ENCODE assay signal across 8 mouse cellular contexts in the genomic region with DNA sequence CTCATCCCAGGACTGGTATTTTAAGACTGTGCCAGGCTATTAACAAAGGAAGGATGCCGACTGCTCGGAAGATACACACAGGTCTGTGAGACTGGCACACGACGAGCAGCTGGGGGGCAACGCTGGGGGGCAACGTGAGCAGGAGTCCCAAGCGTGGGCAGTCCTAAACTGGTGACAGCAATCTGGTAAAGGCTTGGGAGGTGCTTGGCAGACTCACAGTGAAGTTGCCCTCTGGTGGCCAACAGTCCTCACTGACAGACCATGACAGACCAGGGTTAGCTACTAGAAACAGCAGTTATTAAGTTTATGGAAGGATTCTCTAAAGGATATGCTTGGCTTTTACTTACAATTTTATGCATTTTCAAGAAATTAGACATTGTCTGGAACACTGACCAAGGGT. TPM values are rescaled to one million over a fixed set of nuclear protein-coding genes. Genes with fewer than 3 reads are reported as not detected.
DNase-seq lines count a peak whose midpoint lies in the region; ATAC-seq and TF ChIP-seq lines count a peak whose summit lies in the region.

No protein-coding gene starts in this region.

- H3K4me1 ChIP-seq in spleen, adult 2 months (ENCODE audit: control insufficient read depth, insufficient read depth, insufficient read length) = no peaks in the 10 kb centered on the region
- peaks cover 5% of the 10 kb centered on the region; the same call in 1 of the 2 replicates for H3K4me1 ChIP-seq in cerebellum, adult 2 months (ENCODE audit: control insufficient read depth, insufficient read depth, low read length)
- H3K4me1 ChIP-seq in forebrain, postnatal 0 days (ENCODE audit: insufficient read depth) = peaks cover 3% of the 10 kb centered on the region; the same call in 1 of the 2 replicates
- H3K4me1 ChIP-seq in hindbrain, embryonic 16.5 days (ENCODE audit: control insufficient read depth, insufficient read depth, low read depth, low read length) = no peaks in the 10 kb centered on the region
- H3K4me1 ChIP-seq in midbrain, embryonic 10.5 days = peaks cover 4% of the 10 kb centered on the region; the same call in 1 of the 2 replicates

- H3K4me3 ChIP-seq in spleen, adult 2 months (ENCODE audit: extremely low read depth, insufficient read depth, insufficient read length) = no peak overlapping the region
- H3K4me3 ChIP-seq in cerebellum, adult 2 months (replicated peaks; ENCODE audit: insufficient read depth, low read depth, low read length) = no peak overlapping the region
- no peak overlapping the region for H3K4me3 ChIP-seq in forebrain, postnatal 0 days (ENCODE audit: low read depth, low read length)
- no peak overlapping the region for H3K4me3 ChIP-seq in hindbrain, embryonic 16.5 days (ENCODE audit: low read length)
- no peak overlapping the region for H3K4me3 ChIP-seq in midbrain, embryonic 10.5 days

- no peaks in the 10 kb centered on the region for H3K27me3 ChIP-seq in spleen, adult 2 months (ENCODE audit: control insufficient read depth, insufficient read depth, low read length)
- no peaks in the 10 kb centered on the region for H3K27me3 ChIP-seq in cerebellum, adult 2 months (ENCODE audit: control insufficient read depth, insufficient read depth, low read length)
- no peaks in the 10 kb centered on the region for H3K27me3 ChIP-seq in forebrain, postnatal 0 days (ENCODE audit: insufficient read depth, low read length)
- H3K27me3 ChIP-seq in hindbrain, embryonic 16.5 days (replicated peaks; ENCODE audit: control insufficient read depth, insufficient read depth, low read length) = no peaks in the 10 kb centered on the region
- no peaks in the 10 kb centered on the region for H3K27me3 ChIP-seq in midbrain, embryonic 10.5 days (ENCODE audit: low read depth, poor library complexity, severe bottlenecking)

- peaks cover 16% of the 10 kb centered on the region for H3K36me3 ChIP-seq in spleen, adult 2 months (ENCODE audit: control insufficient read depth, insufficient read depth, low read length)
- H3K36me3 ChIP-seq in forebrain, postnatal 0 days (ENCODE audit: insufficient read depth) = peaks cover 21% of the 10 kb centered on the region
- H3K36me3 ChIP-seq in hindbrain, embryonic 16.5 days (ENCODE audit: control insufficient read depth, insufficient read depth, low read length) = peaks cover 4% of the 10 kb centered on the region; the same call in 1 of the 2 replicates
- peaks cover 38% of the 10 kb centered on the region for H3K36me3 ChIP-seq in midbrain, embryonic 10.5 days

- TF ChIP-seq CTCF in spleen, adult 2 months (IDR thresholded peaks at IDR 0.05; ENCODE audit: extremely low read depth, insufficient read depth, insufficient read length, insufficient replicate concordance) = peak; percentile 37; the same call in 1 of the 2 replicates
- TF ChIP-seq CTCF in cerebellum, adult 2 months (IDR thresholded peaks at IDR 0.05; ENCODE audit: borderline replicate concordance, insufficient read depth, low read depth, low read length) = peak; percentile 83
- TF ChIP-seq CTCF in forebrain, postnatal 0 days (IDR thresholded peaks at IDR 0.05; ENCODE audit: low read depth) = peak; percentile 80

- 54% methylated on average over 7 of the region's 7 CpGs for WGBS in spleen, adult 2 months
- WGBS in cerebellum, adult 2 months = 8% methylated on average over 7 of the region's 7 CpGs
- 33% methylated on average over 7 of the region's 7 CpGs for WGBS in forebrain, postnatal 0 days
- 35% methylated on average over 7 of the region's 7 CpGs for WGBS in hindbrain, embryonic 16.5 days
- WGBS in midbrain, embryonic 10.5 days = 46% methylated on average over 7 of the region's 7 CpGs

- no peak overlapping the region for H3K9ac ChIP-seq in forebrain, postnatal 0 days
- no peak overlapping the region for H3K9ac ChIP-seq in hindbrain, embryonic 16.5 days (ENCODE audit: low read depth, low read length)

- intact Hi-C loops in left cerebral cortex, postnatal 25 days (cut with DNase I) = loop anchor here (1.0 kb wide), 1 partner anchor 51 kb away; a partner anchor contains a TSS

- ATAC-seq in forebrain, postnatal 0 days = peak; percentile 83
- peak; percentile 83 for ATAC-seq in hindbrain, embryonic 16.5 days

- peak in 1 of 2 experiments; percentile 38 for DNase-seq in spleen, adult 2 months (ENCODE audit: low read depth in 1 of 2, low spot score in 2 of 2)
- DNase-seq in spleen, adult 12 weeks (ENCODE audit: low spot score) = no peak
- DNase-seq in cerebellum, adult 2 months = peak; percentile 54
- DNase-seq in forebrain, postnatal 0 days = peak; percentile 73
- DNase-seq in left cerebral cortex, postnatal 25 days (ENCODE audit: low spot score in 2 of 2) = peak; percentile 57 to 62
- peak; percentile 40 for DNase-seq in midbrain, embryonic 10.5 days (ENCODE audit: low spot score)
- peak; percentile 25 to 39 for DNase-seq in right cerebral cortex, postnatal 36 days (ENCODE audit: low spot score in 2 of 2)

- H3K9me3 ChIP-seq in forebrain, postnatal 0 days (ENCODE audit: low read length) = no peaks in the 10 kb centered on the region
- no peaks in the 10 kb centered on the region for H3K9me3 ChIP-seq in hindbrain, embryonic 16.5 days (ENCODE audit: control insufficient read depth, low read length)
- no peaks in the 10 kb centered on the region for H3K9me3 ChIP-seq in midbrain, embryonic 10.5 days (replicated peaks)

- no peak overlapping the region for H3K27ac ChIP-seq in spleen, adult 2 months (ENCODE audit: insufficient read depth, low read length)
- no peak overlapping the region for H3K27ac ChIP-seq in cerebellum, adult 2 months (ENCODE audit: insufficient read depth, low read length)
- no peak overlapping the region for H3K27ac ChIP-seq in forebrain, postnatal 0 days (ENCODE audit: low read depth, low read length)
- no peak overlapping the region for H3K27ac ChIP-seq in hindbrain, embryonic 16.5 days (ENCODE audit: low read depth, low read length)
- no peak overlapping the region for H3K27ac ChIP-seq in midbrain, embryonic 10.5 days (replicated peaks)

- TF ChIP-seq POLR2A in spleen, adult 2 months (IDR thresholded peaks at IDR 0.05; ENCODE audit: low read depth, low read length) = no peak
- TF ChIP-seq POLR2A in cerebellum, adult 2 months (IDR thresholded peaks at IDR 0.05; ENCODE audit: borderline replicate concordance, insufficient read depth, low read length) = no peak

- H3K4me2 ChIP-seq in forebrain, postnatal 0 days (ENCODE audit: low read depth) = no peak overlapping the region
- H3K4me2 ChIP-seq in hindbrain, embryonic 16.5 days (ENCODE audit: low read length) = no peak overlapping the region

RNA-seq across cellular contexts. Expression of a gene that starts 31.8 kb away (rescaled TPM):
- polyA plus RNA-seq in spleen, adult 2 months (2012; rRNA removed) = 11.6 and 12.9 TPM in 2 replicates
- 49.0 and 57.1 TPM in 2 replicates for polyA plus RNA-seq in cerebellum, adult 2 months (2012; rRNA removed)
- total RNA-seq in forebrain, postnatal 0 days (2014; rRNA removed) = 31.9 and 37.0 TPM in 2 replicates
- 6.9 and 11.6 TPM in 2 replicates for polyA plus RNA-seq in forebrain, postnatal 0 days (2015; fragmentation: Nextera tagmentation; extraction: Ambion mirVana)
- 12.8 and 14.7 TPM in 2 replicates for polyA plus RNA-seq in hindbrain, embryonic 16.5 days (2015; fragmentation: Nextera tagmentation; extraction: Ambion mirVana)
- total RNA-seq in left cerebral cortex, postnatal 25 days (2021) = 10 to 100 TPM; 54.3 to 55.2 TPM
- 15.0 and 19.7 TPM in 2 replicates for polyA plus RNA-seq in midbrain, embryonic 10.5 days (2016; fragmentation: Nextera tagmentation; extraction: Ambion mirVana)

RNA-seq across cellular contexts. Expression of a gene that starts 45.4 kb away (rescaled TPM):
- polyA plus RNA-seq in spleen, adult 2 months (2012; rRNA removed) = 0.11 and 0.13 TPM in 2 replicates
- 28.5 and 29.8 TPM in 2 replicates for polyA plus RNA-seq in cerebellum, adult 2 months (2012; rRNA removed)
- total RNA-seq in forebrain, postnatal 0 days (2014; rRNA removed) = 3.4 and 5.2 TPM in 2 replicates
- polyA plus RNA-seq in forebrain, postnatal 0 days (2015; fragmentation: Nextera tagmentation; extraction: Ambion mirVana) = 0.97 and 1.6 TPM in 2 replicates
- 2.6 and 3.0 TPM in 2 replicates for polyA plus RNA-seq in hindbrain, embryonic 16.5 days (2015; fragmentation: Nextera tagmentation; extraction: Ambion mirVana)
- 10 to 100 TPM; 15.4 to 17.9 TPM for total RNA-seq in left cerebral cortex, postnatal 25 days (2021)
- 0.21 TPM in 2 replicates for polyA plus RNA-seq in midbrain, embryonic 10.5 days (2016; fragmentation: Nextera tagmentation; extraction: Ambion mirVana)

RNA-seq across cellular contexts. Expression of a gene that starts 50.9 kb away (rescaled TPM):
- 0.50 and 0.55 TPM in 2 replicates for polyA plus RNA-seq in spleen, adult 2 months (2012; rRNA removed)
- polyA plus RNA-seq in cerebellum, adult 2 months (2012; rRNA removed) = 42.6 and 43.6 TPM in 2 replicates
- 24.9 and 40.9 TPM in 2 replicates for total RNA-seq in forebrain, postnatal 0 days (2014; rRNA removed)
- 7.1 and 11.2 TPM in 2 replicates for polyA plus RNA-seq in forebrain, postnatal 0 days (2015; fragmentation: Nextera tagmentation; extraction: Ambion mirVana)
- 15.4 and 15.8 TPM in 2 replicates for polyA plus RNA-seq in hindbrain, embryonic 16.5 days (2015; fragmentation: Nextera tagmentation; extraction: Ambion mirVana)
- total RNA-seq in left cerebral cortex, postnatal 25 days (2021) = 10 to 100 TPM; 54.2 to 58.7 TPM
- polyA plus RNA-seq in midbrain, embryonic 10.5 days (2016; fragmentation: Nextera tagmentation; extraction: Ambion mirVana) = 7.1 and 8.2 TPM in 2 replicates
